Mouse (Mus musculus): ENCODE measurements at regions not wholly inside any gene's neighbourhood (a gene's known extent, or its start where the extent isn't known, plus 50 kb on each side); places are given as distances from the start of the nearest gene placed in this dataset.

DNA sequence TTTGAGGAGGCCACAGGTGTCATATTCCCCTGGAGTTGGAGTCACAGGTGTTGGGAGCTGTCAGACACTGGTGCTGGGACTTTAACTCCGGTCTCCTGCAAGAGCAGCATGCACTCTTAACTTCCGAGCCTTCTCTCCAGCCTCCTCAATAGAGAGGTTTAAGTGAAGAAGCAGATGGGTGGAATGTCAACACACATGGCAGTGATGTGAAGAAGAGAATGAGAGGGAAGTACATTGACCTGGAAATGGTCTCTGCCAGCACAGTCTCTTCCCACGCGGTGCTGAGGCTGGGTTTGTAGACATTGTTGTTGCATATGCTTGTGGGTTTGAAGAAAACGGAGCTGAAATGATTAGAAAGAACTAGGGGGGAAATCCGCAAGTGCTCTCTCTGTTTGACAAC is 112.0 kb upstream of the Fn1 start:
- DNase-seq (ENCODE audit: low spot score): no peak

DNA sequence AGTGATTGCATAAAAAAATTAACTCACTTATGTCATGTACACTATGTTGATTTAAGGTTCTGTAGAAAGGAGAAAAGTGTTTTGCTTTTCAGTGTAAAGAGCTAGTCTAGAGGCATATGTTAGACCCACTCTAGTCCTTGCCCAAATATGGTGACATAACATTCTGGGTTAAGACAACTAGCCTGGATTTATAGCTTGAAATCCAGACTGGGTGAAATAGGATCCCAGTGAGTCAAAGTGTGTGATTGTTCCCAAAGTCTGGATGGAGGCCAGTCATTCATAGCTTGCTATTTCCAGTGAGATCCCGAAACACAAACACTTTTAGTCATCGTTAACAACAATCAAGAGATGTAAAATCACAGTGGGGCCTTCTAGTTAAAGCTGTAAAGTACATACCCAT is 110.5 kb upstream of the Fn1 start:
- DNase-seq (ENCODE audit: low spot score): no peak

GRCm38 (mm10) chr1:71760342-71760741 is 107.3 kb upstream of the Fn1 start:
- DNase-seq (ENCODE audit: low spot score): no peak

DNA sequence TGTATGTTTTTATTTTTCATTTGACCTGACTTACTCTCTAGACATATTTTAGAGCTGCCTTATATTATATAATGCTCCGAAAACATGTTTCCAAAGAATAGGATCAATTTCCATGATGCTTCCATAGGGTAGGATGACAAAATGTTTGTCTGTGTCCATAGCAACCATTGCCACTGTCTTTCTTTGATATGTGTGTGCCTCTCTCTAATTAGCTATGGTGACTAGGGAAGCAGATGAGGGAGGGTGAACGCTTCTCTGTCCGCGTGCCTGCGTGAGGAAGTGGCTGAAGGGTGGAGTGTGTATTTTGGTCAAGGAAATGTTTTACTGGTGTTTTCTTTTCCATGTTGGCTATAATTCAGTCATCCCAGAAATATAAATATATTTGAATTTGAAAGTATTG is 104.2 kb upstream of the Fn1 start:
- no peak for DNase-seq (ENCODE audit: low spot score)

DNA sequence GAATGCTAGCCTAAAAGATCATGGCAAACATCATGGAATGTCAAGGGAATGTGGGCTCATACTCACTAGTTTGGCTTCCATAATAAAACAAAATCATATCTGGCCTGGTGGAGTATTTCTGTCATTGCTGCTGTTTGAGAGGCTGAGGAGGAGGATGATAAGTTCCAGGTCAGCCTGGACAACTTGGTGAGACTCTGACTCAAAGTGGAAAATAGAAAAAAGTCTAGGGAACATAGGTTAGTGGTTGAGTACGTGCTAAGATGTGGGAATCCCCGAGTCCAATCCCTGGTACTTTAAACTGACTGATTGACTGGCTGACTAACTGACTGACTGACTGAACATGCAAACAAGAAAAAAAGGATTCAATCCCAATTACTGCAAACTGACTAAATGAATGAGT is 103.2 kb upstream of the Fn1 start:
- DNase-seq (ENCODE audit: low spot score): no peak

GRCm38 (mm10) chr1:71755435-71755834 is 102.4 kb upstream of the Fn1 start:
- no peak for DNase-seq (ENCODE audit: low spot score)

- DNase-seq (ENCODE audit: low spot score): no peak
Measured at GRCm38 (mm10) chr1:71752351-71752750, 99.4 kb upstream of the Fn1 start.

GRCm38 (mm10) chr1:71751601-71752000 is 98.6 kb upstream of the Fn1 start:
- no peak for DNase-seq (ENCODE audit: low spot score)

- DNase-seq (ENCODE audit: low spot score): no peak
Measured at GRCm38 (mm10) chr1:71735606-71736005, 82.6 kb upstream of the Fn1 start.

GRCm38 (mm10) chr1:71731623-71732022 is 78.6 kb upstream of the Fn1 start:
- DNase-seq (ENCODE audit: low spot score): no peak

DNA sequence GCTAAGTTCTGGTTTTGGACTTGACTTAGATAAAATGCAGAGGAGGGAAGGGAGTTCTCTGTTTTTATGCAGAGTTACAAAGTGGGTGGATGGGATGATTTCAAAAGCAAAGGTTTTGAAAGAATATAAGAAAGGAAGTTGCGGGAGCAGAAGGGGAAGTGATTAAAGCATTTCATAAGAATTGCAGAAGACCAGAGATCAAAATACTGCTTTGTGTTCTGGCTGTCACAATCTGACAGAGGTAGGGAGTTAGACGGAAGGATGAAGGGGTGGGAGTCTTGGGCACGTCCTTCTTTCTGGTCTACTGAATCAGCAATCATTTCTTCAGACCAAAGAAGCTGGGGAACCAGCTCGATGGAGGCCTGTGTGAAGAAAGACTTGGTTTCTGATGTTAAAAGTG is 78.0 kb upstream of the Fn1 start:
- no peak for DNase-seq (ENCODE audit: low spot score)

GRCm38 (mm10) chr1:71728852-71729347 is 75.9 kb upstream of the Fn1 start:
- DNase-seq (ENCODE audit: low spot score): no peak

GRCm38 (mm10) chr1:71723816-71724215 is 70.8 kb upstream of the Fn1 start:
- no peak for DNase-seq (ENCODE audit: low spot score)

- no peak for DNase-seq (ENCODE audit: low spot score)
Measured at GRCm38 (mm10) chr1:71723039-71723397, 70.0 kb upstream of the Fn1 start.

GRCm38 (mm10) chr1:71722211-71723038 is 69.4 kb upstream of the Fn1 start:
- no peak for DNase-seq (ENCODE audit: low spot score)

All from retina, embryonic 14.5 days (tissue).